Mouse (Mus musculus) thymus, postnatal 0 days (tissue): ENCODE data around the gene Ksr1. TPM values are rescaled to one million over a fixed set of nuclear protein-coding genes. Genes with fewer than 3 reads are reported as not detected.
"Not testable (repeated sequence)": the region's sequence is repeated elsewhere in the genome, so short reads cannot be mapped to it uniquely, and the experiment has no call there.

ENCODE experiments used
- DNase-seq: peaks from one replicate; pipeline ENCODE4 v3.0.0-alpha.2; 2015; ENCODE audit warnings: low spot score
- polyA plus RNA-seq: library from polyadenylated mRNA; unstranded; fragments of >200 nt; fragmentation: Nextera tagmentation; extraction: Ambion mirVana; gene quantifications from 2 replicates; pipeline ENCODE4 v1.2.1, GENCODE M21; 2015

The Ksr1 gene
- polyA plus RNA-seq, 1 experiment from 2014 or later = 2.7 TPM

GRCm38 (mm10) chr11:79014602-79015325 lies 131.4 kb downstream of the Ksr1 start:
- DNase-seq = no peak

GRCm38 (mm10) chr11:79013806-79014205 lies 132.4 kb downstream of the Ksr1 start:
- DNase-seq = no peak

- no peak for DNase-seq
Observed at GRCm38 (mm10) chr11:79013056-79013455, 133.2 kb downstream of the Ksr1 start.

GRCm38 (mm10) chr11:79012529-79012928 lies 133.7 kb downstream of the Ksr1 start:
- no peak for DNase-seq

- no peak for DNase-seq
Observed at GRCm38 (mm10) chr11:79008891-79009290, 137.3 kb downstream of the Ksr1 start.

- no peak for DNase-seq
Observed at GRCm38 (mm10) chr11:79008007-79008775, 138.0 kb downstream of the Ksr1 start.

- DNase-seq = not testable (repeated sequence)
Observed at GRCm38 (mm10) chr11:79007356-79007755, 138.9 kb downstream of the Ksr1 start.

- DNase-seq = no peak
Observed at GRCm38 (mm10) chr11:79006417-79006816, 139.8 kb downstream of the Ksr1 start.

GRCm38 (mm10) chr11:79005578-79006394 lies 140.4 kb downstream of the Ksr1 start:
- peak; percentile 63 for DNase-seq

GRCm38 (mm10) chr11:79003769-79004638 lies 142.2 kb downstream of the Ksr1 start:
- peak; percentile 44 for DNase-seq

GRCm38 (mm10) chr11:79003053-79003768 lies 143.0 kb downstream of the Ksr1 start:
- peak; percentile 88 for DNase-seq

GRCm38 (mm10) chr11:79002551-79002951 lies 143.7 kb downstream of the Ksr1 start:
- DNase-seq = no peak

GRCm38 (mm10) chr11:79001871-79002270 lies 144.3 kb downstream of the Ksr1 start:
- DNase-seq = no peak

GRCm38 (mm10) chr11:78999118-78999517 lies 147.1 kb downstream of the Ksr1 start:
- no peak for DNase-seq

- not testable (repeated sequence) for DNase-seq
Observed at GRCm38 (mm10) chr11:78990875-78991543, 155.2 kb downstream of the Ksr1 start.

GRCm38 (mm10) chr11:78990096-78990495 lies 156.1 kb downstream of the Ksr1 start:
- DNase-seq = no peak

- DNase-seq = not testable (repeated sequence)
Observed at GRCm38 (mm10) chr11:78989206-78989605, 157.0 kb downstream of the Ksr1 start.

GRCm38 (mm10) chr11:78986311-78987002 lies 159.8 kb downstream of the Ksr1 start:
- DNase-seq = no peak

- DNase-seq = no peak
Observed at GRCm38 (mm10) chr11:78985505-78985904, 160.7 kb downstream of the Ksr1 start.
